Mouse (Mus musculus) forebrain, postnatal 0 days (tissue): ENCODE measurements around the gene Caskin1. TPM values are rescaled to one million over a fixed set of nuclear protein-coding genes. Genes with fewer than 3 reads are reported as not detected.

Experiments
- ATAC-seq: fragments of 200-750 bp; cut with Nextera tagmentation; 2 replicates; pipeline ENCODE4 v1.8.0; 2017; ENCODE audit warnings: mild to moderate bottlenecking, moderate library complexity
- DNase-seq: peaks from one replicate; pipeline ENCODE4 v3.0.0-alpha.2; 2015
- H3K27ac ChIP-seq: fragments of 300-500 bp; sonication (generic); 2 replicates; pipeline ENCODE4 v1.5.1; 2014; ENCODE audit warnings: low read depth, mild to moderate bottlenecking, antibody characterized with exemption, low read length, moderate library complexity, mixed read lengths
- H3K27me3 ChIP-seq: fragments of 300-500 bp; sonication (generic); 2 replicates; pipeline ENCODE4 v1.6.1; 2014; ENCODE audit warnings: mild to moderate bottlenecking, low read length, mixed read lengths; ENCODE audit not compliant: insufficient read depth
- H3K36me3 ChIP-seq: fragments of 300-500 bp; sonication (generic); 2 replicates; pipeline ENCODE4 v1.6.1; 2014; ENCODE audit warnings: mild to moderate bottlenecking, moderate library complexity; ENCODE audit not compliant: insufficient read depth
- H3K4me1 ChIP-seq: fragments of 300-500 bp; sonication (generic); 2 replicates; pipeline ENCODE4 v1.6.1; 2014; ENCODE audit warnings: antibody characterized with exemption; ENCODE audit not compliant: insufficient read depth
- H3K4me2 ChIP-seq: fragments of 300-500 bp; sonication (generic); 2 replicates; pipeline ENCODE4 v1.6.1; 2014; ENCODE audit warnings: low read depth, mild to moderate bottlenecking, moderate library complexity
- H3K4me3 ChIP-seq: fragments of 300-500 bp; sonication (generic); 2 replicates; pipeline ENCODE4 v1.5.1; 2014; ENCODE audit warnings: low read depth, low read length, mixed read lengths
- H3K9ac ChIP-seq: fragments of 300-500 bp; sonication (generic); 2 replicates; pipeline ENCODE4 v1.6.1; 2014; ENCODE audit warnings: mild to moderate bottlenecking
- H3K9me3 ChIP-seq: fragments of 300-500 bp; sonication (generic); 2 replicates; pipeline ENCODE4 v1.6.1; 2016; ENCODE audit warnings: low read length
- CTCF ChIP-seq: sonication (generic); IDR thresholded peaks from 2 replicates; pipeline ENCODE4 v1.5.1; 2016; ENCODE audit warnings: antibody characterized with exemption, control low read depth, low read depth
- WGBS: fragments of 180-500 bp; shearing (Covaris S2); extraction: QIAGEN DNeasy Blood & Tissue Kit; methylation state at CpG from one replicate; pipeline ENCODE4 v1.1.7; 2014; 5-methylcytosine and 5-hydroxymethylcytosine counted together
- polyA plus RNA-seq: library from polyadenylated mRNA; unstranded; fragments of >200 nt; fragmentation: Nextera tagmentation; extraction: Ambion mirVana; gene quantifications from 2 replicates; pipeline ENCODE4 v1.2.1, GENCODE M21; 2015
- total RNA-seq: library from RNA; depleted of rRNA; stranded (reverse); fragments of >200 nt; gene quantifications from 2 replicates; pipeline ENCODE4 v1.2.3, GENCODE M21; 2014

Caskin1 gene
- total and polyA plus RNA-seq, 2 experiments from 2014 or later = 25.3 to 113 TPM

- Histone ChIP-seq H3K4me3 (peak overlapping the region; percentile 78), H3K36me3 (peaks cover 37% of the 10 kb centered on the region), H3K27ac (no peak overlapping the region), H3K4me2 (peak overlapping the region; percentile 57), H3K27me3 (no peaks in the 10 kb centered on the region), H3K9me3 (no peaks in the 10 kb centered on the region), H3K9ac (peak overlapping the region; percentile 74), H3K4me1 (peaks cover 8% of the 10 kb centered on the region; the same call in 1 of the 2 replicates)
- no peak for ATAC-seq
- WGBS = 48% methylated on average over 11 of the region's 11 CpGs
- DNase-seq = no peak
- no peak for TF ChIP-seq CTCF
Measured at GRCm38 (mm10) chr17:24477985-24478600, 10.3 kb upstream of the Caskin1 start.

DNA sequence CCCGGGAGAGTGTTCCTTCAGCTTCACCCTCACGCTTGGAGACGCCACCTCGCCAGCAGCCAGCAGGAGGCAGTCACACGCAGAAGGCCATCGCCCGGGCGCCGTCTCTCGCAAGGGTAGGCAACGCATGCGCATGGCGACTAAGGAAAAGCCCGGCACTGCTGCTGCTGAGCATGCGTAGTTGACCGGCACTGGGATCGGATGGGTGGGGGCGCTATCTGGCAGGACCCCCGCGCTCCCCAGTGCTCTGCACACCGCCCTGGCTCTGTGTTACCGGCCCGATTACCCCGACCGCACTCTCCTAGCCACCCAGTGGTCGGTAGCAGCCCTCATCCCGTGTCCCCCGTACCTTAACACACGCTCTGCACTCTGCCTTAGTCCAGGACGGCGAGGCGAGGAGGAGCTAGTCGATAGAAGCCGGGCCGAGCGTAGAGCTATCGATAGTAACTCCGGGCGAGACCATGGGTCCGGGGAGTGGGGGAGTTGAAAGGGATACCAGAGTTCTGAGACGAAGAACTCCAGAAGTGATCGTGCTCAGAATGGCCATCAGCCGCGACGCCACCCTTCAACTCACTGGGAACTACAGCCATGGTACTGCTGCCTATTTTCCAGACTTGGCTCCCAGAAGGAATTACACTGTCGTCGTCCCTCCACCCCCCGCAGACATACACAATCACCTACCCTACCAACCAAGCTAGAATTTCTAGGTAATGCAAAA lies 9.6 kb upstream of the Caskin1 start, which contains the start of gene Mlst8:
Gene Mlst8, minus strand, starts transcription at position 416 of the 718 bp plus-strand sequence.
- Histone ChIP-seq H3K27me3 (no peaks in the 10 kb centered on the region), H3K9me3 (no peaks in the 10 kb centered on the region), H3K4me2 (peak within 1 kb of the TSS; percentile 57), H3K9ac (peak within 1 kb of the TSS; percentile 74), H3K36me3 (peaks cover 35% of the 10 kb centered on the region), H3K4me1 (peaks cover 8% of the 10 kb centered on the region; the same call in 1 of the 2 replicates), H3K4me3 (peak within 1 kb of the TSS; percentile 78), H3K27ac (peak within 1 kb of the TSS; percentile 95)
- ATAC-seq (peak; percentile 96), DNase-seq (peak; percentile 98)
- TF ChIP-seq CTCF = peak; percentile 92
- 2% methylated on average over 48 of the region's 48 CpGs for WGBS

DNA sequence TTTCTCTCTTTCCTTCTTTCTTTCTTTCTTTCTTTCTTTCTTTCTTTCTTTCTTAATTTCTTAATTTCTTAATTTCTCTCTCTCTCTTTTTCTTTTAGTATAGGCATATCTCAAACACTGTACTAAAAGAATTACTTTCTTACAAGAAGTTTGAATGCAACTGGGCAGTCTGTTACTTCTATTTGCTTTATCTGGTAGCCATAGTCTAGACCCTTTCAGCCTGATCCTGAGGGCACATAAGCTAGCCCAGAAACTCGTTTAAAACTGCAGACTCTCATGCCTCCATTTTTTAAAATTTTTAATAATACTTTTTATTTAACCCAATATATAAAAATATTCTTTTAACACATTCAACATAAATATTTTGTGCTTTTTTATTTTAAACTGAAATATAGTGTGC lies 9.0 kb upstream of the Caskin1 start:
- WGBS = 13% methylated on average over 1 of the region's 1 CpGs
- H3K9me3 ChIP-seq = no peaks in the 10 kb centered on the region
- H3K4me2 ChIP-seq = no peak overlapping the region; the same call in 1 of the 2 replicates
- peaks cover 8% of the 10 kb centered on the region; the same call in 1 of the 2 replicates for H3K4me1 ChIP-seq
- no peak for DNase-seq
- no peak for TF ChIP-seq CTCF
- peak overlapping the region; percentile 78 for H3K4me3 ChIP-seq
- no peak overlapping the region for H3K27ac ChIP-seq
- ATAC-seq = no peak
- peaks cover 29% of the 10 kb centered on the region for H3K36me3 ChIP-seq
- H3K27me3 ChIP-seq = no peaks in the 10 kb centered on the region
- peak overlapping the region; percentile 74; the same call in 1 of the 2 replicates for H3K9ac ChIP-seq

DNA sequence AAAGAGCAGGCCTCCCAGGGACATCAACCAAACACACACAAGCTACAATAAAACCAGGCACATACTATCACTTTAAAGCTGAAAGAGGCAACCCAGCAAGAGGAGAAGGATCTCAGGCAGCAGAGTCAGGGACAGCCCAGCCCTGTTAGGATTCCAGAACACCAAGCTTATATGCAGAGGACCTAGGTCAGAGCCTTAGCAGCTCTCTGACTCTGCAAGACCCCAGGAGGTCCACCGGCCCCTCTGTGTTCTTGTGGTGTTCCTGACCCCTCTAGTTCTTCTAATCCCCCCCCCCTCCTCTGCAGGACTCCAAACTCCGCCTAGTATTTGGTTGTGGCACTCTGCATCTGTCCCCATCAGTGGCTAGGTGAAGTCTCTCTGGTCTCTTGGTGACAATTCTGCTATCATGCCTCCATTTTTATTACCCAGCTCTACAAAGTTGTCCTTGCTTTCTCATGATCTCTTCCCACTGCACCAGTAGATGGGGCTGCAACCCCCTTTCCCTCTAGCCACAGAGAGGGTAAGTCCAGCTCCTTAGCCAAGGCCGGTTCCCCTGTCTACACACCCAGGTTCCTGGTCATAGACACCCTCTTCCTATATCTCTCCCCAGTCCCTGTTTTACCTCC lies 8.1 kb upstream of the Caskin1 start:
- Histone ChIP-seq H3K4me1 (peaks cover 8% of the 10 kb centered on the region; the same call in 1 of the 2 replicates), H3K36me3 (peaks cover 20% of the 10 kb centered on the region), H3K9ac (no peak overlapping the region), H3K4me3 (no peak overlapping the region), H3K27me3 (no peaks in the 10 kb centered on the region), H3K27ac (no peak overlapping the region), H3K4me2 (no peak overlapping the region), H3K9me3 (no peaks in the 10 kb centered on the region)
- 43% methylated on average over 3 of the region's 3 CpGs for WGBS
- ATAC-seq (no peak), DNase-seq (no peak)
- TF ChIP-seq CTCF = peak; percentile 41

- peaks cover 11% of the 10 kb centered on the region for H3K36me3 ChIP-seq
- no peaks in the 10 kb centered on the region for H3K27me3 ChIP-seq
- DNase-seq (no peak), ATAC-seq (no peak)
- H3K9ac ChIP-seq = no peak overlapping the region
- H3K4me2 ChIP-seq = no peak overlapping the region
- no peak overlapping the region for H3K4me3 ChIP-seq
- peaks cover 8% of the 10 kb centered on the region; the same call in 1 of the 2 replicates for H3K4me1 ChIP-seq
- WGBS = 93% methylated on average over 20 of the region's 20 CpGs
- H3K9me3 ChIP-seq = no peaks in the 10 kb centered on the region
- TF ChIP-seq CTCF = no peak
- no peak overlapping the region for H3K27ac ChIP-seq
Measured at GRCm38 (mm10) chr17:24481027-24481815, 7.2 kb upstream of the Caskin1 start.

DNA sequence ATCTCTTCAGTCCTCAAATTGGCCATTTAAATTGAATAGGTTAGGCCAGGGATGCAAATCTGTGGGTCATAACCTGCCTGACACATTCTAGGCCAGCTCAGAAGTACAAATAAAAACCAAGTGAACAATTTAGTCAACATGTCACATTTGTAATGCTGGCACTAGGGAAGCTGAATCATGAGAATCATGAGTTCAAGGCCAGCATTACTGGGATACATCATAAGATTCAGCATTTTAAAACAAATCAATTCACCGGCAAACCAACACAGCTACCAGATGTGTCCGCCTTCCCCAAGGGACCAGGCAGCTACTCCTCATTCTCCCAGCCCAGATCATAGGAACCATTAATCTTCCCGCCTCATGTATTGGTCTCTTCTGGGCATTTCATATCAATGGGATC lies 4.9 kb upstream of the Caskin1 start:
- Histone ChIP-seq H3K27me3 (no peaks in the 10 kb centered on the region), H3K9ac (no peak overlapping the region), H3K4me3 (no peak overlapping the region), H3K4me2 (no peak overlapping the region), H3K27ac (no peak overlapping the region), H3K36me3 (no peaks in the 10 kb centered on the region), H3K9me3 (no peaks in the 10 kb centered on the region), H3K4me1 (peaks cover 8% of the 10 kb centered on the region; the same call in 1 of the 2 replicates)
- DNase-seq = no peak
- 93% methylated on average over 3 of the region's 3 CpGs for WGBS
- TF ChIP-seq CTCF = no peak
- no peak for ATAC-seq
